Mouse (Mus musculus): Measurements from ENCODE around the gene Arntl2. TPM values are rescaled to one million over a fixed set of nuclear protein-coding genes. Genes with fewer than 3 reads are reported as not detected.
A peak's percentile ranks its signal among the peaks of the same experiment; 100 is the strongest.

The Arntl2 gene
- total and polyA plus RNA-seq, 3 experiments: 16.8 to 20.6 TPM; not detected in 1

- Histone ChIP-seq H3K27ac (ENCODE audit: control insufficient read depth, low read depth, low read length) (no peak overlapping the region), H3K9ac (ENCODE audit: control insufficient read depth, low read depth, low read length, poor library complexity, severe bottlenecking) (no peak overlapping the region), H3K4me1 (ENCODE audit: control insufficient read depth in 1 of 2, insufficient read depth in 2 of 2, low read length in 2 of 2) (peaks cover 29 to 44% of the 10 kb centered on the region in 2 experiments), H3K4me3 (ENCODE audit: control insufficient read depth in 1 of 2, insufficient read depth in 1 of 2, low read depth in 2 of 2, low read length in 2 of 2) (no peak overlapping the region), H3K79me2 (ENCODE audit: control insufficient read depth, insufficient read depth, low read length, poor library complexity) (no peaks in the 10 kb centered on the region), H3K9me3 (replicated peaks; ENCODE audit: insufficient read depth, low read length) (no peaks in the 10 kb centered on the region), H3K27me3 (ENCODE audit: control insufficient read depth in 1 of 2, insufficient read depth in 2 of 2, low read length in 2 of 2) (no peaks in the 10 kb centered on the region), H3K36me3 (ENCODE audit: control insufficient read depth in 1 of 2, insufficient read depth in 2 of 2, low read length in 2 of 2) (peaks cover 0 to 22% of the 10 kb centered on the region in 2 experiments; a peak in 2 of 4 replicates)
- TF ChIP-seq ETS1 (IDR thresholded peaks at IDR 0.05; ENCODE audit: low read depth, low read length) (no peak), NRF1 (IDR thresholded peaks at IDR 0.05; ENCODE audit: insufficient read depth, low read depth, low read length, poor library complexity, severe bottlenecking) (no peak), TCF12 (IDR thresholded peaks at IDR 0.05; ENCODE audit: low read depth, low read length) (no peak), MXI1 (IDR thresholded peaks at IDR 0.05; ENCODE audit: low read depth, low read length) (no peak), CHD2 (IDR thresholded peaks at IDR 0.05; ENCODE audit: low read length) (no peak), CHD1 (IDR thresholded peaks at IDR 0.05; ENCODE audit: low read depth, low read length) (no peak), TBP (IDR thresholded peaks at IDR 0.05; ENCODE audit: low read depth, low read length) (no peak), USF2 (IDR thresholded peaks at IDR 0.05; ENCODE audit: borderline replicate concordance in 1 of 2, insufficient read depth in 1 of 2, low read depth in 1 of 2, low read length in 2 of 2) (no peak), RAD21 (IDR thresholded peaks at IDR 0.05; ENCODE audit: low read depth, low read length) (no peak), JUND (IDR thresholded peaks at IDR 0.05; ENCODE audit: low read depth, low read length) (no peak), KAT2A (conservative IDR thresholded peaks at IDR 0.05; ENCODE audit: low read depth, low read length) (no peak), MEF2A (IDR thresholded peaks at IDR 0.05; ENCODE audit: extremely low read depth, insufficient replicate concordance, low read depth, low read length, poor library complexity, severe bottlenecking) (no peak), ZC3H11A (IDR thresholded peaks at IDR 0.05; ENCODE audit: low read depth, low read length) (no peak)
- DNase-seq (ENCODE audit: low read depth, low spot score): no peak
Observed at GRCm38 (mm10) chr6:146844867-146845266, 49.0 kb downstream of the Arntl2 start.

- TF ChIP-seq RCOR1 (IDR thresholded peaks at IDR 0.05; ENCODE audit: low read depth, low read length): 0 out of 2 replicates have a peak, but pooled peaks have one; percentile 31
- TF ChIP-seq TCF12 (IDR thresholded peaks at IDR 0.05; ENCODE audit: low read depth, low read length): peak; percentile 53; the same call in 1 of the 2 replicates
- no peak for TF ChIP-seq MEF2A (IDR thresholded peaks at IDR 0.05; ENCODE audit: extremely low read depth, insufficient replicate concordance, low read depth, low read length, poor library complexity, severe bottlenecking)
- H3K4me1 ChIP-seq (ENCODE audit: control insufficient read depth in 1 of 2, insufficient read depth in 2 of 2, low read length in 2 of 2): peaks cover 31 to 49% of the 10 kb centered on the region in 2 experiments
- no peak overlapping the region; the same call in 1 of the 2 replicates for H3K27ac ChIP-seq (ENCODE audit: control insufficient read depth, low read depth, low read length)
- H3K27me3 ChIP-seq (ENCODE audit: control insufficient read depth in 1 of 2, insufficient read depth in 2 of 2, low read length in 2 of 2): no peaks in the 10 kb centered on the region
- H3K4me3 ChIP-seq (ENCODE audit: control insufficient read depth in 1 of 2, insufficient read depth in 1 of 2, low read depth in 2 of 2, low read length in 2 of 2): no peak overlapping the region
- DNase-seq (ENCODE audit: low read depth, low spot score): no peak
- H3K79me2 ChIP-seq (ENCODE audit: control insufficient read depth, insufficient read depth, low read length, poor library complexity): no peaks in the 10 kb centered on the region
- no peaks in the 10 kb centered on the region for H3K9me3 ChIP-seq (replicated peaks; ENCODE audit: insufficient read depth, low read length)
- H3K9ac ChIP-seq (ENCODE audit: control insufficient read depth, low read depth, low read length, poor library complexity, severe bottlenecking): no peak overlapping the region
- peaks cover 0 to 27% of the 10 kb centered on the region in 2 experiments; a peak in 2 of 4 replicates for H3K36me3 ChIP-seq (ENCODE audit: control insufficient read depth in 1 of 2, insufficient read depth in 2 of 2, low read length in 2 of 2)
Observed at GRCm38 (mm10) chr6:146845347-146845746, 49.5 kb downstream of the Arntl2 start.
